Comparison of ENCODE assay signal across 20 mouse cellular contexts in genomic region chr10:56856186-56856585, GRCm38 (mm10).
"Had no signal": no experiment of that assay in that cellular context is flagged by ENCODE, and none has a peak within 500 bp of the region (broad histone marks: within the 10 kb centered on the region; RNA-seq: fewer than 3 reads in every experiment).

No protein-coding gene starts in this region.

- H3K36me3 ChIP-seq: liver, embryonic 15.5 days; lung, embryonic 15.5 days; midbrain, embryonic 13.5 days; midbrain, embryonic 15.5 days; neural tube, embryonic 12.5 days had no signal

- H3K27ac ChIP-seq: liver, embryonic 15.5 days; lung, embryonic 15.5 days; macrophage; midbrain, embryonic 13.5 days; midbrain, embryonic 15.5 days; neural tube, embryonic 12.5 days had no signal

- H3K4me3 ChIP-seq: liver, embryonic 15.5 days; lung, embryonic 15.5 days; megakaryocyte, embryonic 14.5 days; midbrain, embryonic 13.5 days; midbrain, embryonic 15.5 days; neural tube, embryonic 12.5 days had no signal

- H3K4me1 ChIP-seq: liver, embryonic 15.5 days; lung, embryonic 15.5 days; midbrain, embryonic 13.5 days; midbrain, embryonic 15.5 days; neural tube, embryonic 12.5 days had no signal

- DNase-seq: liver, postnatal 0 days; lung, adult 2 months; lung, postnatal 14 days; lung, postnatal 36 days; retina, postnatal 1 day; right cerebral cortex, adult 18-20 months; right cerebral cortex, postnatal 25 days; right cerebral cortex, postnatal 4 days; spleen, adult 18-20 months; thymus, adult 18-20 months; thymus, postnatal 14 days; thymus, postnatal 36 days had no signal

- H3K27me3 ChIP-seq: liver, embryonic 15.5 days; lung, embryonic 15.5 days; megakaryocyte, embryonic 14.5 days; midbrain, embryonic 13.5 days; midbrain, embryonic 15.5 days; neural tube, embryonic 12.5 days had no signal

- ATAC-seq: liver, postnatal 0 days; lung, postnatal 0 days; midbrain, embryonic 13.5 days; midbrain, embryonic 15.5 days had no signal

- H3K9ac ChIP-seq: liver, embryonic 15.5 days; liver, postnatal 0 days; lung, embryonic 15.5 days; midbrain, embryonic 13.5 days; midbrain, embryonic 15.5 days; neural tube, embryonic 12.5 days had no signal
